Mouse (Mus musculus): ENCODE results near the gene Sf3a3. TPM values are rescaled to one million over a fixed set of nuclear protein-coding genes. Genes with fewer than 3 reads are reported as not detected.
"Not testable (repeated sequence)": the region's sequence is repeated elsewhere in the genome, so short reads cannot be mapped to it uniquely, and the experiment has no call there.

Sf3a3 gene
- polyA plus RNA-seq, 1 experiment from 2014 or later, result 45.7 TPM

DNA sequence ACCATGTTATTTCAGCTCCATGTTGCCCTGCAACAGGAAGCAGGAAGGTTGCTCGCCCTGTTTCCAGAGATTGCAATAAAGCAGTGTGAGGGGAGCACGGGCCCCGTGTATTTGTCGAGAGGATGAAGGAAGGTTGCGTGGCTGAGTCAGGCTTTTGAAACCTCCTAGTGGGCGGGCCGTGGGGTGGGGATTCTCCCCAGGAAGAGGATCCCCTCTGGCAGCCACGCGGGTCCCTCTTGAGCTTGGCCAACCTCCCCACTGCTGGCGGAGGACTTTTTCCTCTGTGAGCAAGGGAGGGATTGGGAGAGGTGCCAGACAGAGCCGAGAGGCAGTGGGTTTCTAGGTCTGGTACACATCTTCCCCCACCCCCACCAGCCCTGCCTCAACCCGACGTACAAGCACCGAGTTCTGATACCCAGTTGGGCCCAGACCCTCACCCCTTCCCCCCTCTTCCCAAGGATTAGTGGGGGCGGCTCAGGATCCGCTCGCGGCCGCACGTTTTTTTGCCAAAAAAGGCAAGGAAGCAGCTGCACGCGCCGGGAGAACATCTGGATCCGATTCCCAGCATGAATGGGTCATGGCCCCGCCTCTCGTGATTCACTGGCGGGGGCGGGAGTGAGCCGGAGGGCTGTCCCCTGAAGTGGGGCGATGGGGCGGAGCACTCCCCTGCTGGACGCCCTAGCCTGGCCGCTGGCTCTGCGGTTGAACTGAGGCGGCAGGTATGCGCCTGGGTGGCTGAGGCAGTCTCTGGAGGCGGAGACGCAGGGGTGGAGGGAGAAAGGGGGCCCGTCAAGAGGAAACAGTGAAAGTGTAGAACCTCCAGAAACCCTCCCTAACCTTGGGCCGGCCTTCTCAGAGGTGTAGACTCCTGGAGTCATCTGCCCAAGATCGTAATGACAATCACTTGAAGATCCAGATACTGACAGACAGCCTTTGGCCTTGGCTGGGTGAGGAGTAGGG, 5.8 kb upstream of the Sf3a3 start:
- under 1% methylated on average over 41 of the region's 41 CpGs for WGBS
- ATAC-seq, result peak; percentile 82
- H3K9ac ChIP-seq (ENCODE audit: low read depth, low read length), result peak overlapping the region; percentile 34

DNA sequence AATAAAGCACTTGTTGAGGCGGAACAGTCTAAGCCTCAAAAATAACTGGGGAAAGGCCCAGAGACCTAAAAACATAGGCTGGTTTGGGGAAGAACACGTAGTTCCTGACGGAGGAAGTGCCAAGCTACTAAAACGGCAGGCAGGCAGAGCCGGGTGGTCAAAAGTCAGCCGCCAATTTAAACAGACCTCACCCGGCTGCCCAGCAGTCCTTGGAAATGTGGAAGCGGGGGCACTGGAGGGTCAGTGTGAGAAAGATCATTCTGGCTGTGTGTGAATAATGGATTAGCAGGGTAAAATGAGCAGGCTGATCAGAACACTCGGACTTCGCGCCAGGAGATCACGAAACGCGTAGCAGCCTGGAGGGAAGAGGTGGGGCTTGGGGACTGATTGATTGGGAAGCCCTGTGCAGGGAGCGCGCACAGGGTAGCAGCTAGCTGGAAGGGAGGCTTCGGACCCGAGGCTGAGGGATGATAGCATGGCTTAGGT, 4.6 kb upstream of the Sf3a3 start:
- TF ChIP-seq CTCF (IDR thresholded peaks at IDR 0.05; ENCODE audit: low read depth), result peak; percentile 1; the same call in 1 of the 2 replicates
- peak overlapping the region; percentile 57 for H3K27ac ChIP-seq (ENCODE audit: low read depth, low read length)
- H3K27me3 ChIP-seq (replicated peaks; ENCODE audit: control insufficient read depth, insufficient read depth, low read length), result no peaks in the 10 kb centered on the region
- H3K9ac ChIP-seq (ENCODE audit: low read depth, low read length), result no peak overlapping the region
- H3K4me3 ChIP-seq (ENCODE audit: low read depth, low read length), result peak overlapping the region; percentile 19
- 3% methylated on average over 18 of the region's 18 CpGs for WGBS
- 0 out of 2 replicates have a peak, but pooled peaks cover 5% of the 10 kb centered on the region for H3K4me1 ChIP-seq (replicated peaks; ENCODE audit: control insufficient read depth, insufficient read depth, low read length)
- H3K9me3 ChIP-seq (ENCODE audit: control insufficient read depth), result no peaks in the 10 kb centered on the region
- H3K36me3 ChIP-seq (ENCODE audit: control insufficient read depth, insufficient read depth), result peaks cover 10% of the 10 kb centered on the region; the same call in 1 of the 2 replicates
- peak overlapping the region; percentile 81 for H3K4me2 ChIP-seq (replicated peaks; ENCODE audit: low read depth)
- ATAC-seq, result no peak

More for the DNA sequence above, 5.8 kb upstream of the Sf3a3 start:
- H3K36me3 ChIP-seq (ENCODE audit: control insufficient read depth, insufficient read depth), result peaks cover 10% of the 10 kb centered on the region; the same call in 1 of the 2 replicates
- H3K4me1 ChIP-seq (replicated peaks; ENCODE audit: control insufficient read depth, insufficient read depth, low read length), result peaks cover 10% of the 10 kb centered on the region; the same call in 1 of the 2 replicates
- peak overlapping the region; percentile 46 for H3K4me3 ChIP-seq (ENCODE audit: low read depth, low read length)
- H3K4me2 ChIP-seq (replicated peaks; ENCODE audit: low read depth), result peak overlapping the region; percentile 81
- no peaks in the 10 kb centered on the region for H3K27me3 ChIP-seq (replicated peaks; ENCODE audit: control insufficient read depth, insufficient read depth, low read length)
- TF ChIP-seq CTCF (IDR thresholded peaks at IDR 0.05; ENCODE audit: low read depth), result peak; percentile 60
- peak overlapping the region; percentile 83 for H3K27ac ChIP-seq (ENCODE audit: low read depth, low read length)
- H3K9me3 ChIP-seq (ENCODE audit: control insufficient read depth), result no peaks in the 10 kb centered on the region

DNA sequence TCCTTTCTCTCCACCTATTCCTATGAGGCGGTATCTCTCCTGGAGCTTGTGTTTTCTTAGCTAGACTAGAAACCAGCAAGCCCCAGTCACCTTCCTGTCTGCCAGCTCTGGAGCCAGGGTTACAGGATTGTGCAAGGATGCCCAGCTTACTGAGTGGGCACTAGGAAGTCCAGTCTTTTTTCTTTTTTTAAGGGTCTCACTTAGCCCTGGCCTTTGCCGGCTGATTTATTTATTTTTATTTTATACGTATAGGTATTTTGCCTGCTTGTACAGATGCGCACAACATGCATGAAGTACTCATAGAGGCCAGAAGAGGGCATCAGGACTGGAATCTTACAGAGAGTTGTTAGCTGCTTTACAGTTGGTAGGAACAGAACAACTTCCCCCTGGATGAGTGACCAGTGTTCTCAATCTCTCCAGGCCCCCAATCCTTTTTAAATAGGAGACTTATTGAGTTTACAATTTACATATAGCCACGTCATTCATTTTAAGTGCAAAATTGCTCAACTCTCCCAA, 3.7 kb upstream of the Sf3a3 start:
- H3K36me3 ChIP-seq (ENCODE audit: control insufficient read depth, insufficient read depth), result peaks cover 8% of the 10 kb centered on the region; the same call in 1 of the 2 replicates
- no peaks in the 10 kb centered on the region for H3K9me3 ChIP-seq (ENCODE audit: control insufficient read depth)
- H3K4me2 ChIP-seq (replicated peaks; ENCODE audit: low read depth), result peak overlapping the region; percentile 35
- H3K4me1 ChIP-seq (replicated peaks; ENCODE audit: control insufficient read depth, insufficient read depth, low read length), result 0 out of 2 replicates have a peak, but pooled peaks cover 4% of the 10 kb centered on the region
- no peaks in the 10 kb centered on the region for H3K27me3 ChIP-seq (replicated peaks; ENCODE audit: control insufficient read depth, insufficient read depth, low read length)
- H3K27ac ChIP-seq (ENCODE audit: low read depth, low read length), result no peak overlapping the region
- no peak overlapping the region for H3K4me3 ChIP-seq (ENCODE audit: low read depth, low read length)
- 9% methylated on average over 5 of the region's 5 CpGs for WGBS
- H3K9ac ChIP-seq (ENCODE audit: low read depth, low read length), result no peak overlapping the region
- peak; percentile 77 for TF ChIP-seq CTCF (IDR thresholded peaks at IDR 0.05; ENCODE audit: low read depth)
- no peak for ATAC-seq

DNA sequence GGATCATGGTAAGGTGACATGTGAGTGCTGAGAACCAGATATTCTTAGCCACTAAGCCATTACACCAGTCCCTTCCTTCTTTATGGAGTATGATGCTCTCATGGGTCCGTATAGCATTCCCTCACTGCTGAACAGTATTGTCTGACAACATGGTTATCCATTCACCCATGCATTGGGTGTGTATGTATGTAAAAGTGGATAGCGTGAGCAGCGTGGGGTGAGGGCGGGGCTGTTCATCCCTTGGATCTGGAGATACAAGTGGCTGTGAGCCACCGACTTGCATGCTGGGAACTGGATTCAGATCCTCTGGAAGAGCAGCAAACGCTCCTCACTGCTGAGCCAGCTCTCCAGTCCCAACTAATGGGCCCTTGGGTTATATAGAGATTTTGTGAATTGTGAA, 2.0 kb upstream of the Sf3a3 start:
- no peak for TF ChIP-seq CTCF (IDR thresholded peaks at IDR 0.05; ENCODE audit: low read depth)

DNA sequence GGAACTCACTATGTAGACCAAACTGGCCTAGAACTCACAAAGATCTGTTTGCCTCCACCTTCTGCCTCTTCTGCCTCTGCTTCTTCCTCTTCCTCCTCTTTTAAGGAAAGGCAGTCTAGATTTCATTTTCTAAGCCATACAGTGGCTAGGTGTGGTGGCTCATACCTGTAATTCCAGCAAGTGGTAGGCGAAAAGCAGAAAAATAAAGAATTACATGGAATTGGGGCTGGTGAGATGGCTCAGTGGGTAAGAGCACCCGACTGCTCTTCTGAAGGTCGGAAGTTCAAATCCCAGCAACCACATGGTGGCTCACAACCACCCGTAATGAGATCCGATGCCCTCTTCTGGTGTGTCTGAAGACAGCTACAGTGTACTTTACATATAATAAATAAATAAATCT, 726 bp upstream of the Sf3a3 start:
- not testable (repeated sequence) for ATAC-seq; H3K4me3 ChIP-seq (ENCODE audit: low read depth, low read length); H3K4me1 ChIP-seq (replicated peaks; ENCODE audit: control insufficient read depth, insufficient read depth, low read length); H3K27me3 ChIP-seq (replicated peaks; ENCODE audit: control insufficient read depth, insufficient read depth, low read length); H3K4me2 ChIP-seq (replicated peaks; ENCODE audit: low read depth); H3K9ac ChIP-seq (ENCODE audit: low read depth, low read length); H3K9me3 ChIP-seq (ENCODE audit: control insufficient read depth); H3K27ac ChIP-seq (ENCODE audit: low read depth, low read length)
- H3K36me3 ChIP-seq (ENCODE audit: control insufficient read depth, insufficient read depth), result peaks cover 16% of the 10 kb centered on the region
- 78% methylated on average over 4 of the region's 5 CpGs for WGBS

More for the DNA sequence above, 2.0 kb upstream of the Sf3a3 start:
- Histone ChIP-seq H3K27ac (ENCODE audit: low read depth, low read length) (no peak overlapping the region), H3K4me1 (replicated peaks; ENCODE audit: control insufficient read depth, insufficient read depth, low read length) (0 out of 2 replicates have a peak, but pooled peaks cover 4% of the 10 kb centered on the region), H3K9ac (ENCODE audit: low read depth, low read length) (no peak overlapping the region), H3K36me3 (ENCODE audit: control insufficient read depth, insufficient read depth) (peaks cover 4% of the 10 kb centered on the region), H3K27me3 (replicated peaks; ENCODE audit: control insufficient read depth, insufficient read depth, low read length) (no peaks in the 10 kb centered on the region), H3K4me3 (ENCODE audit: low read depth, low read length) (no peak overlapping the region), H3K4me2 (replicated peaks; ENCODE audit: low read depth) (no peak overlapping the region), H3K9me3 (ENCODE audit: control insufficient read depth) (no peaks in the 10 kb centered on the region)
- no peak for ATAC-seq
- WGBS, result 70% methylated on average over 6 of the region's 6 CpGs

DNA sequence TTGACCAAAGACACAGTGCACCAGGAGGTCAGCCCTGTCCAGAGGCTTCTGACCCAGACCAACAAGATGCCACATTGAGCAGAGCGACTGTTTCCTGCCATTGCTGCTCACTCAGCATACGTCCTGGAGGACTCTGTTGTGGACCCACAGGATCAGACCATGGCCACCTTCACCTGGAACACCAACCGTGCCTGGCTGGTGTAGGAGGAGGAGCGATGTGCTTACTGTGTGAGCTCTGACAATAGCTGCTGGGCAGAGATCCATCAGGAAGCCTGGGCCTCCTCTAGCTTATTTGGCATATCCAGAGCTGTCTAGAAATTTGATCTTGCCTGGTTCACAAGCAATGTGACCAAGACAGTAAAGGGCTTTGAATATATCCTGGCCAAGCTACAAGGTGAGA, 4.5 kb downstream of the Sf3a3 start:
- WGBS, result 93% methylated on average over 4 of the region's 4 CpGs
- Histone ChIP-seq H3K9ac (ENCODE audit: low read depth, low read length) (no peak overlapping the region), H3K9me3 (ENCODE audit: control insufficient read depth) (no peaks in the 10 kb centered on the region), H3K27ac (ENCODE audit: low read depth, low read length) (no peak overlapping the region), H3K4me2 (replicated peaks; ENCODE audit: low read depth) (no peak overlapping the region), H3K27me3 (replicated peaks; ENCODE audit: control insufficient read depth, insufficient read depth, low read length) (no peaks in the 10 kb centered on the region), H3K4me3 (ENCODE audit: low read depth, low read length) (no peak overlapping the region), H3K36me3 (ENCODE audit: control insufficient read depth, insufficient read depth) (peaks cover 64% of the 10 kb centered on the region), H3K4me1 (replicated peaks; ENCODE audit: control insufficient read depth, insufficient read depth, low read length) (no peaks in the 10 kb centered on the region)
- ATAC-seq, result no peak
- no peak for TF ChIP-seq CTCF (IDR thresholded peaks at IDR 0.05; ENCODE audit: low read depth)

Data from intestine, postnatal 0 days (tissue).